18 mouse cellular contexts compared by ENCODE assay signal in genomic region chr4:116193583-116194383, GRCm38 (mm10). TPM values are rescaled to one million over a fixed set of nuclear protein-coding genes. Genes with fewer than 3 reads are reported as not detected.
A peak's percentile ranks its signal among the peaks of the same experiment; 100 is the strongest.
DNase-seq lines count a peak whose midpoint lies in the region; ATAC-seq lines count a peak whose summit lies in the region.
"Had no signal": no experiment of that assay in that cellular context is flagged by ENCODE, and none has a peak within 500 bp of the region (broad histone marks: within the 10 kb centered on the region; RNA-seq: fewer than 3 reads in every experiment).

No protein-coding gene starts in this region.

- no peak overlapping the region for H3K4me2 ChIP-seq in kidney, embryonic 15.5 days

- H3K4me1 ChIP-seq in kidney, embryonic 15.5 days, result 0 out of 2 replicates have a peak, but pooled peaks cover 4% of the 10 kb centered on the region

- H3K9ac ChIP-seq in kidney, embryonic 15.5 days, result no peak overlapping the region

- H3K27ac ChIP-seq in kidney, embryonic 15.5 days, result no peak overlapping the region

- H3K27me3 ChIP-seq in kidney, embryonic 15.5 days, result no peaks in the 10 kb centered on the region

- H3K4me3 ChIP-seq in kidney, embryonic 15.5 days (replicated peaks), result no peak overlapping the region

- 0 out of 2 replicates have a peak, but pooled peaks have one; percentile 43 for ATAC-seq in kidney, embryonic 15.5 days (replicated peaks; ENCODE audit: low FRiP score)
- peak; percentile 92 for ATAC-seq in megakaryocyte progenitor cell, adult 5-6 weeks (replicated peaks; ENCODE audit: poor library complexity)

- no peaks in the 10 kb centered on the region for H3K36me3 ChIP-seq in kidney, embryonic 15.5 days

- no peaks in the 10 kb centered on the region for H3K9me3 ChIP-seq in kidney, embryonic 15.5 days (replicated peaks)

- 62% methylated on average over 9 of the region's 9 CpGs for WGBS in kidney, embryonic 15.5 days

- DNase-seq in kidney, postnatal 36 days, result no peak
- peak; percentile 76 for DNase-seq in brain, adult 2 months (ENCODE audit: low read depth, low spot score)
- DNase-seq in liver, result peak; percentile 77
- DNase-seq in right cerebral cortex, postnatal 25 days, result no peak
- DNase-seq in embryo, embryonic 11 days, result no peak
- no peak for DNase-seq in right cerebral cortex, postnatal 4 days
- DNase-seq: adrenal gland, postnatal 25 days; cerebellum, adult 11-12 months; gastrocnemius, postnatal 10 days; heart, postnatal 4 days; kidney, adult 11 months; lung, adult 18-20 months had no signal

RNA-seq across cellular contexts. Expression of gene Gm49337, which starts 20.6 kb away (rescaled TPM):
- polyA plus RNA-seq in kidney, embryonic 15.5 days (2015; fragmentation: Nextera tagmentation; extraction: Ambion mirVana), result not detected in 2 replicates
- total RNA-seq in megakaryocyte progenitor cell, adult 5-6 weeks (2015), result 0.12 TPM in 1 of 2 replicates, not detected in the other
- not detected in 2 replicates for total RNA-seq in megakaryocyte progenitor cell, adult 5-6 weeks (2017)
- total RNA-seq: adrenal gland, postnatal 25 days; gastrocnemius, postnatal 10 days; neutrophil, adult 5-6 weeks had no signal
- polyA plus RNA-seq: urinary bladder, adult 2 months had no signal

RNA-seq across cellular contexts. Expression of gene 1700042G07Rik, which starts 20.6 kb away (rescaled TPM):
- polyA plus RNA-seq in kidney, embryonic 15.5 days (2015; fragmentation: Nextera tagmentation; extraction: Ambion mirVana), result not detected in 2 replicates
- total RNA-seq in megakaryocyte progenitor cell, adult 5-6 weeks (2015), result not detected in 2 replicates
- not detected in 2 replicates for total RNA-seq in megakaryocyte progenitor cell, adult 5-6 weeks (2017)
- total RNA-seq: adrenal gland, postnatal 25 days; gastrocnemius, postnatal 10 days; heart, postnatal 4 days; layer of hippocampus, adult 18-20 months; left cerebral cortex, postnatal 14 days; neutrophil, adult 5-6 weeks had no signal
- polyA plus RNA-seq: urinary bladder, adult 2 months had no signal

RNA-seq across cellular contexts. Expression of gene Tspan1, which starts 26.4 kb away (rescaled TPM):
- 2.1 and 6.4 TPM in 2 replicates for polyA plus RNA-seq in kidney, embryonic 15.5 days (2015; fragmentation: Nextera tagmentation; extraction: Ambion mirVana)
- not detected in 2 replicates for total RNA-seq in megakaryocyte progenitor cell, adult 5-6 weeks (2015)
- total RNA-seq in megakaryocyte progenitor cell, adult 5-6 weeks (2017), result 0.07 TPM in 1 of 2 replicates, not detected in the other
- total RNA-seq: adrenal gland, postnatal 25 days; gastrocnemius, postnatal 10 days; heart, postnatal 4 days; layer of hippocampus, adult 18-20 months had no signal

RNA-seq across cellular contexts. Expression of gene Pik3r3, which starts 27.6 kb away (rescaled TPM):
- 21.3 and 21.6 TPM in 2 replicates for polyA plus RNA-seq in kidney, embryonic 15.5 days (2015; fragmentation: Nextera tagmentation; extraction: Ambion mirVana)
- total RNA-seq in megakaryocyte progenitor cell, adult 5-6 weeks (2015), result 0.07 TPM in 2 replicates
- 0.29 and 1.1 TPM in 2 replicates for total RNA-seq in megakaryocyte progenitor cell, adult 5-6 weeks (2017)

RNA-seq across cellular contexts. Expression of gene Lurap1, which starts 42.6 kb away (rescaled TPM):
- polyA plus RNA-seq in kidney, embryonic 15.5 days (2015; fragmentation: Nextera tagmentation; extraction: Ambion mirVana), result 2.7 and 3.2 TPM in 2 replicates
- not detected in 2 replicates for total RNA-seq in megakaryocyte progenitor cell, adult 5-6 weeks (2015)
- total RNA-seq in megakaryocyte progenitor cell, adult 5-6 weeks (2017), result 0.10 TPM in 1 of 2 replicates, not detected in the other

Comparison
In these comparisons a context has a peak if more than half of its experiments do, and no peak if none do; other contexts are left out.
1. DNase-seq: peak in brain, adult 2 months (single experiment) and liver (single experiment); none in kidney, postnatal 36 days (0 of 2), right cerebral cortex, postnatal 25 days (single experiment), embryo, embryonic 11 days (single experiment) and right cerebral cortex, postnatal 4 days (single experiment).